Mouse (Mus musculus) heart, adult 2 months (tissue): ENCODE results near the gene Usp54. TPM values are rescaled to one million over a fixed set of nuclear protein-coding genes. Genes with fewer than 3 reads are reported as not detected.
"Not testable (repeated sequence)": the region's sequence is repeated elsewhere in the genome, so short reads cannot be mapped to it uniquely, and the experiment has no call there.

ENCODE experiments used
- DNase-seq, 2 experiments: peaks; one replicate each; pipeline ENCODE4 v3.0.0; 2021
- H3K27ac ChIP-seq: fragments of 200-600 bp; 2 replicates; pipeline ENCODE4 v1.8.1; 2022
- H3K27me3 ChIP-seq: fragments of 200-500 bp; 2 replicates; pipeline ENCODE4 v1.6.1; 2012; ENCODE audit warnings: mild to moderate bottlenecking, low read length, inconsistent platforms, mixed read lengths; ENCODE audit not compliant: control insufficient read depth, insufficient read depth
- H3K36me3 ChIP-seq: fragments of 200-500 bp; 2 replicates; pipeline ENCODE4 v1.6.1; 2012; ENCODE audit warnings: low read length, inconsistent platforms; ENCODE audit not compliant: control insufficient read depth, insufficient read depth
- H3K4me1 ChIP-seq: fragments of 200-500 bp; 2 replicates; pipeline ENCODE4 v1.6.1; 2011; ENCODE audit warnings: low read length; ENCODE audit not compliant: control insufficient read depth, insufficient read depth
- H3K4me3 ChIP-seq: fragments of 200-600 bp; 2 replicates; pipeline ENCODE4 v1.8.1; 2022
- H3K79me2 ChIP-seq: fragments of 200-500 bp; replicated peaks from 2 replicates; pipeline ENCODE4 v1.6.1; 2012; ENCODE audit warnings: mild to moderate bottlenecking, inconsistent platforms, low read length, moderate library complexity, mixed read lengths; ENCODE audit not compliant: control insufficient read depth, insufficient read depth
- H3K9ac ChIP-seq: fragments of 200-500 bp; 2 replicates; pipeline ENCODE4 v1.6.1; 2012; ENCODE audit warnings: low read depth, mild to moderate bottlenecking, control low read depth, inconsistent platforms, low read length, mixed read lengths
- CTCF ChIP-seq: fragments of 200-600 bp; IDR thresholded peaks from 2 replicates; pipeline ENCODE4 v1.8.1; 2022; ENCODE audit warnings: antibody characterized with exemption, mild to moderate bottlenecking, moderate library complexity
- EP300 ChIP-seq: fragments of 200-500 bp; IDR thresholded peaks from 2 replicates; pipeline ENCODE4 v1.6.1; 2011; ENCODE audit warnings: low read depth, low read length, control low read depth; ENCODE audit not compliant: insufficient read depth
- POLR2A ChIP-seq: fragments of 200-500 bp; IDR thresholded peaks from 2 replicates; pipeline ENCODE4 v1.6.1; 2011; ENCODE audit warnings: mild to moderate bottlenecking, low read depth, low read length, control low read depth; ENCODE audit not compliant: insufficient read depth
- WGBS: fragments of 180-500 bp; shearing (Covaris S2); methylation state at CpG from one replicate; pipeline ENCODE4 v1.1.7; 2018; 5-methylcytosine and 5-hydroxymethylcytosine counted together
- intact Hi-C: fragments of 180-260 bp; cut with DNase I; formaldehyde crosslinking; loops from one replicate; pipeline ENCODE4 v1.15.1; 2025
- polyA plus RNA-seq: library from polyadenylated mRNA; depleted of rRNA; stranded (reverse); fragments of >200 nt; gene quantifications from 2 replicates; pipeline ENCODE4 v1.2.3, GENCODE M21; 2012
- total RNA-seq, 2 experiments: library from RNA; stranded (reverse); gene quantifications; 2 replicates each; pipeline ENCODE4 v1.2.3; 2021

The Usp54 gene
- total and polyA plus RNA-seq, 3 experiments = 10.9 to 16.2 (median 14.1) TPM

DNA sequence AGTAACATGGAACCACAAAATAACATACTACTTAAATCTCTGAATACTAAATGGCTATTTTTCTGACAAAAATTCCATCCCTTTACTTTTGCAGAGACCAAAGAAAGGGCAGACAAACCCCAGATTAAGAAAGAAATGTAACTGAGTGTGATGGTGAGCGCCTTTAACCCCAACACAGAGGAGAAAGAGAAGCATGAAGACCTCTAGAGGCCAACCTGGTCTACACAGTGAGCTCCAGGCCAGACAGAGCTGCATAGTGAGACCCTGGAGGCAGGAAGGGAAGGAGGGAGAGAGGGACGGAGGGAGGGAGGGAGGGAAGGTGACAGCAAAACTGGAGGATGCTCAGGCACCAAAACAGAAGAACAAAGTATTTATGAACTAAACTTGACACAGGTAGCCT lies 40.7 kb downstream of the Usp54 start:
- intact Hi-C loops = no loop called here
- WGBS = 68% methylated on average over 2 of the region's 2 CpGs
- H3K27ac ChIP-seq = no peak overlapping the region

DNA sequence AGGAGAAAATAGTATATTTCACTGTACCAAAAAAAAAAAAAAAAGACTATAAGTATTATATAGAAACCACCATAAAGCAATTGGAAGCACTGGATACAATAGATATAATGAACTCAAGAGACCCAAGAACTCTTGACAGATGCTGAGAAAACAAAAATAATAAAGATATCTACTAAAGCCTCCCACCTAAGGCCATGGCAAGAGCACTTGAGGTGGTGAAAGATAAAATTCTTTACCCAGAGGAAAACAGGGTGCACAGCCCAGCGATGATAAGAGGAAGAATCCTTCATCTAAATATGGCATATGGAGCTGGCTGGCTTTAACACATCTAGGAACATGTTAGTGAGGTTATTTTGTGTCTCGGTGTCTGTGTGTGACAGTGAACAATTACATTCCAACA lies 41.3 kb downstream of the Usp54 start:
- no peak for DNase-seq
- WGBS = 20% methylated on average over 2 of the region's 2 CpGs
- Histone ChIP-seq H3K4me3 (no peak overlapping the region), H3K36me3 (peaks cover 19% of the 10 kb centered on the region), H3K27me3 (no peaks in the 10 kb centered on the region), H3K79me2 (no peaks in the 10 kb centered on the region), H3K9ac (no peak overlapping the region), H3K27ac (peak overlapping the region; percentile 18), H3K4me1 (peaks cover 11% of the 10 kb centered on the region)
- intact Hi-C loops = loop anchor here (5.0 kb wide), 1 partner anchor 43 kb away; the partner anchor contains the start of gene Usp54
- TF ChIP-seq CTCF (no peak), POLR2A (no peak), EP300 (no peak)

More for the DNA sequence above, 40.7 kb downstream of the Usp54 start:
- no peak for DNase-seq
- Histone ChIP-seq H3K9ac (no peak overlapping the region), H3K4me3 (no peak overlapping the region), H3K4me1 (peaks cover 11% of the 10 kb centered on the region), H3K36me3 (peaks cover 21% of the 10 kb centered on the region), H3K27me3 (no peaks in the 10 kb centered on the region), H3K79me2 (no peaks in the 10 kb centered on the region)
- TF ChIP-seq EP300 (no peak), CTCF (no peak), POLR2A (no peak)

DNA sequence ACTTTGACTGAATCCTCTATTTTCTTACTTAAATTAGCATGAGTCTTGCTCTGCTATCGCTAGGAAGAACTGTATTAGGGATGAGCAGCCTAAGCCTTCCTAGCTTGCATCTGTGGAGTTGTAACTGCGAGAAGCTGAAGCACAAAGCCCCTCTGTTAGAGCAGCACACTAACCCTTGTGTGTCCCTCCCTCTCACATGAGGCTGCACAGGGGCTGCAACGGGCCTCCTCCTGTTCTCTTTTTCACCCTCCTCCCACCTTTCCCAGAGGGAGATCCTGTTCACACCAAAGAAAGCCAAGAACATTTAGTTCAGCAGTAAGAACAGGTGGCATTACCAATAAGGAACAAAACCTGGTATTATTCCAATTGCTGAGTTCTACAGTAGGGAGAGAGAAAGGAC lies 45.1 kb downstream of the Usp54 start:
- peaks cover 17% of the 10 kb centered on the region for H3K36me3 ChIP-seq
- 70% methylated on average over 3 of the region's 3 CpGs for WGBS
- peaks cover 11% of the 10 kb centered on the region for H3K4me1 ChIP-seq
- H3K79me2 ChIP-seq = no peaks in the 10 kb centered on the region; the same call in 1 of the 2 replicates
- TF ChIP-seq POLR2A = no peak
- no peak for TF ChIP-seq CTCF
- H3K27me3 ChIP-seq = no peaks in the 10 kb centered on the region
- H3K27ac ChIP-seq = no peak overlapping the region
- no peak overlapping the region for H3K4me3 ChIP-seq
- DNase-seq = no peak
- H3K9ac ChIP-seq = no peak overlapping the region
- intact Hi-C loops = loop anchor here (5.0 kb wide), 1 partner anchor 47 kb away; the partner anchor contains the start of gene Usp54

GRCm38 (mm10) chr14:20587458-20587857 lies 53.4 kb downstream of the Usp54 start:
- no peak for TF ChIP-seq EP300
- no peak for TF ChIP-seq CTCF
- TF ChIP-seq POLR2A = no peak
- Histone ChIP-seq H3K27ac (no peak overlapping the region), H3K27me3 (no peaks in the 10 kb centered on the region), H3K4me1 (no peaks in the 10 kb centered on the region), H3K36me3 (no peaks in the 10 kb centered on the region), H3K9ac (no peak overlapping the region), H3K79me2 (no peaks in the 10 kb centered on the region), H3K4me3 (no peak overlapping the region)
- DNase-seq = no peak
- intact Hi-C loops = no loop called here
- WGBS = 70% methylated on average over 5 of the region's 5 CpGs

GRCm38 (mm10) chr14:20578822-20579407 lies 61.9 kb downstream of the Usp54 start:
- intact Hi-C loops = no loop called here
- no peaks in the 10 kb centered on the region for H3K27me3 ChIP-seq
- no peak for DNase-seq
- no peak overlapping the region for H3K4me3 ChIP-seq
- H3K9ac ChIP-seq = no peak overlapping the region
- no peaks in the 10 kb centered on the region; the same call in 1 of the 2 replicates for H3K36me3 ChIP-seq
- 71% methylated on average over 6 of the region's 6 CpGs for WGBS
- TF ChIP-seq CTCF (peak; percentile 34), EP300 (no peak)
- H3K79me2 ChIP-seq = no peaks in the 10 kb centered on the region; the same call in 1 of the 2 replicates
- H3K27ac ChIP-seq = no peak overlapping the region
- H3K4me1 ChIP-seq = no peaks in the 10 kb centered on the region; the same call in 1 of the 2 replicates

DNA sequence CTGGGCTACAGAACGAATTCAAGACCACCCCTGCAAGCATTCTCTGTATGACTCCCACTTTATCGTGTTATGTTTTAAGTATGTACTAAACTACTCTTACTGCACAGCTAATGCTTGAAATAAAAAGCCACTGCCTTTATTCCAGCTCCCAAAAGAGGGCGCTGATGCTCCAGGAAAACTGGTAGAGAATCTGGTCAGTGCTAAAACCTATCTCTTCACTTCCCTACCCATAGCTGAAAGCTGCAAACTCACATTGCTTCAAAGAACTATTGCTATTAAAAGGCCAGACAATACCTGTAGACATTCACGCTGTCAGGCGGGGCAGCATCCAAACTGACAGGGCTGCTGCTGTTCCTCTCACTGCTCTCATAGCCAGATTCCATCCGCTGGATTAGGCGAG lies 64.7 kb downstream of the Usp54 start:
- intact Hi-C loops = loop anchor here (1.0 kb wide), 1 partner anchor 82 kb away; no protein-coding TSS in a partner anchor
- H3K27ac ChIP-seq = no peak overlapping the region
- H3K36me3 ChIP-seq = no peaks in the 10 kb centered on the region; the same call in 1 of the 2 replicates
- H3K9ac ChIP-seq = peak overlapping the region; percentile 14; the same call in 1 of the 2 replicates
- H3K4me3 ChIP-seq = no peak overlapping the region
- no peak; the same call in none of the 2 replicates for TF ChIP-seq CTCF
- TF ChIP-seq EP300 = 0 out of 2 replicates have a peak, but pooled peaks have one; percentile 7
- no peaks in the 10 kb centered on the region for H3K27me3 ChIP-seq
- peak; percentile 67 to 71 for DNase-seq
- 36% methylated on average over 7 of the region's 7 CpGs for WGBS
- no peaks in the 10 kb centered on the region; the same call in 1 of the 2 replicates for H3K4me1 ChIP-seq
- no peaks in the 10 kb centered on the region; the same call in 1 of the 2 replicates for H3K79me2 ChIP-seq

DNA sequence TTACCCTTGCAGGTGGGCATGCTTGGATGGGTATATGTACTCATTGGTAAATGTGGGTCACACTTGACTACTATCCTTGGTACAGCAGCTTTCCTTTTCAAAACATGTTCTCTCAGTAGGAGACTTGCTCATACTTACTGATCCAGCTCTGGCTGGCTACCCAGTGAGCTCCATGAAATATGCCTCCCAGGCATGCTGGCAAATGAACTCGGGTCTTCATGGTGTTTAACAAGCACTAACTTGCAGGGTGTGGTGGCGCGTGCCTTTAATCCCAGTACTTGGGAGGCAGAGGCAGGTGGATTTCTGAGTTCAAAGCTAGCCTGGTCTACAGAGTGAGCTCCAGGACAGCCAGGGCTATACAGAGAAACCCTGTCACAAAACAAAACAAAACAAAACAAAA lies 67.7 kb downstream of the Usp54 start:
- H3K4me3 ChIP-seq, H3K9ac ChIP-seq, H3K27me3 ChIP-seq, intact Hi-C loops, H3K4me1 ChIP-seq, H3K36me3 ChIP-seq, DNase-seq, H3K79me2 ChIP-seq, H3K27ac ChIP-seq: not testable (repeated sequence)
- WGBS = 95% methylated on average over 3 of the region's 3 CpGs
